Mouse (Mus musculus) kidney, postnatal 36 days (tissue): Measurements from ENCODE around the gene Olfr675.
"Not testable (repeated sequence)": the region's sequence is repeated elsewhere in the genome, so short reads cannot be mapped to it uniquely, and the experiment has no call there.

Experiments
- DNase-seq, 2 experiments: peaks; one replicate each; pipeline ENCODE4 v3.0.0; 2021 to 2022; ENCODE audit warnings: mixed read lengths in 2 of 2

Olfr675 gene

GRCm38 (mm10) chr7:105028360-105028759 is at the start of gene Olfr675:
Gene Olfr675, minus strand, starts transcription at chr7:105028460.
- DNase-seq = no peak

GRCm38 (mm10) chr7:105064175-105064574 is 35.9 kb upstream of the Olfr675 start, which contains the start of gene Olfr678:
Gene Olfr678, plus strand, starts transcription at chr7:105064475.
- no peak for DNase-seq

- no peak for DNase-seq
These were observed 30.7 kb upstream of the Olfr675 start for GRCm38 (mm10) chr7:105058951-105059350.

GRCm38 (mm10) chr7:105033836-105034235 is 5.6 kb upstream of the Olfr675 start:
- not testable (repeated sequence) for DNase-seq

GRCm38 (mm10) chr7:105032398-105032797 is 4.1 kb upstream of the Olfr675 start, which contains the start of gene Olfr676:
Gene Olfr676, plus strand, starts transcription at chr7:105032698.
- DNase-seq = no peak

GRCm38 (mm10) chr7:105022530-105022929 is 5.7 kb downstream of the Olfr675 start:
- no peak for DNase-seq

GRCm38 (mm10) chr7:105001929-105002328 is 26.3 kb downstream of the Olfr675 start, which contains the start of gene Olfr672:
Gene Olfr672, minus strand, starts transcription at chr7:105002029.
- DNase-seq = no peak

GRCm38 (mm10) chr7:104979026-104979425 is 49.2 kb downstream of the Olfr675 start, which contains the start of gene Olfr671:
Gene Olfr671, minus strand, starts transcription at chr7:104979126.
- DNase-seq = no peak

GRCm38 (mm10) chr7:104972507-104972906 is 55.8 kb downstream of the Olfr675 start:
- not testable (repeated sequence) for DNase-seq
